In genomic region chr5:52537024-52537423, GRCm38 (mm10) we compare ENCODE assay signal across 16 mouse cellular contexts. TPM values are rescaled to one million over a fixed set of nuclear protein-coding genes. Genes with fewer than 3 reads are reported as not detected.
DNase-seq lines count a peak whose midpoint lies in the region; ATAC-seq and TF ChIP-seq lines count a peak whose summit lies in the region.
"Had no signal": no experiment of that assay in that cellular context is flagged by ENCODE, and none has a peak within 500 bp of the region (broad histone marks: within the 10 kb centered on the region; RNA-seq: fewer than 3 reads in every experiment).

No protein-coding gene starts in this region.

- TF ChIP-seq POLR2A in kidney, adult 2 months (IDR thresholded peaks at IDR 0.05; ENCODE audit: low read depth, low read length), result no peak

- H3K9ac ChIP-seq in intestine, embryonic 16.5 days (ENCODE audit: low read depth, low read length), result no peak overlapping the region
- H3K9ac ChIP-seq: embryonic facial prominence, embryonic 12.5 days; forebrain, embryonic 12.5 days; liver, embryonic 14.5 days; neural tube, embryonic 13.5 days had no signal

- no peak overlapping the region for H3K4me3 ChIP-seq in intestine, embryonic 16.5 days (ENCODE audit: low read length)
- no peak overlapping the region for H3K4me3 ChIP-seq in kidney, adult 2 months (ENCODE audit: insufficient read depth, low read depth, low read length)
- H3K4me3 ChIP-seq: embryonic facial prominence, embryonic 12.5 days; forebrain, embryonic 12.5 days; neural tube, embryonic 13.5 days had no signal

- no peaks in the 10 kb centered on the region for H3K9me3 ChIP-seq in intestine, embryonic 16.5 days (ENCODE audit: control insufficient read depth, low read length)
- H3K9me3 ChIP-seq: embryonic facial prominence, embryonic 12.5 days; forebrain, embryonic 12.5 days; neural tube, embryonic 13.5 days had no signal

- no peak overlapping the region for H3K4me2 ChIP-seq in intestine, embryonic 16.5 days (ENCODE audit: low read depth, low read length)
- H3K4me2 ChIP-seq: embryonic facial prominence, embryonic 12.5 days; forebrain, embryonic 12.5 days; neural tube, embryonic 13.5 days had no signal

- ATAC-seq in intestine, embryonic 16.5 days, result peak; percentile 91

- intact Hi-C loops in left cerebral cortex, postnatal 25 days (cut with DNase I), result no loop called here

- H3K36me3 ChIP-seq in intestine, embryonic 16.5 days (ENCODE audit: control insufficient read depth, insufficient read depth, low read length), result 0 out of 2 replicates have a peak, but pooled peaks cover 2% of the 10 kb centered on the region
- no peaks in the 10 kb centered on the region for H3K36me3 ChIP-seq in kidney, adult 2 months (ENCODE audit: control insufficient read depth, insufficient read depth, low read length)
- H3K36me3 ChIP-seq: embryonic facial prominence, embryonic 12.5 days; forebrain, embryonic 12.5 days had no signal

- H3K4me1 ChIP-seq in intestine, embryonic 16.5 days (ENCODE audit: control insufficient read depth, insufficient read depth, low read length), result peaks cover 38% of the 10 kb centered on the region
- H3K4me1 ChIP-seq in kidney, adult 2 months (ENCODE audit: control insufficient read depth, insufficient read depth, low read length), result peaks cover 4% of the 10 kb centered on the region; the same call in 1 of the 2 replicates
- H3K4me1 ChIP-seq: forebrain, embryonic 12.5 days had no signal

- peak; percentile 89 for DNase-seq in kidney, adult 2 months
- peak; percentile 59 to 73 for DNase-seq in kidney, postnatal 4 days
- DNase-seq in lung, postnatal 36 days, result peak; percentile 45
- DNase-seq in left cerebral cortex, adult 18-20 months (ENCODE audit: low spot score in 2 of 2), result no peak
- DNase-seq in heart, adult 9 months (ENCODE audit: low spot score in 2 of 2), result no peak
- DNase-seq in left cerebral cortex, postnatal 25 days (ENCODE audit: low spot score in 2 of 2), result no peak
- DNase-seq: cerebellum, adult 9-11 months; heart, adult 11 months; heart, postnatal 14 days; midbrain, embryonic 14.5 days had no signal

- no peaks in the 10 kb centered on the region for H3K27me3 ChIP-seq in intestine, embryonic 16.5 days (replicated peaks; ENCODE audit: control insufficient read depth, insufficient read depth, low read length)
- no peaks in the 10 kb centered on the region for H3K27me3 ChIP-seq in kidney, adult 2 months (replicated peaks; ENCODE audit: control insufficient read depth, insufficient read depth, low read length)
- H3K27me3 ChIP-seq: CH12.LX; embryonic facial prominence, embryonic 12.5 days; forebrain, embryonic 12.5 days; neural tube, embryonic 13.5 days had no signal

- no peak for TF ChIP-seq CTCF in kidney, adult 2 months (conservative IDR thresholded peaks at IDR 0.05; ENCODE audit: insufficient read depth, insufficient read length, low read depth, low read length)

- 51% methylated on average over 7 of the region's 7 CpGs for WGBS in intestine, embryonic 16.5 days
- 19% methylated on average over 7 of the region's 7 CpGs for WGBS in kidney, adult 2 months

- no peak overlapping the region for H3K27ac ChIP-seq in intestine, embryonic 16.5 days (ENCODE audit: low read length)
- H3K27ac ChIP-seq in kidney, adult 2 months (ENCODE audit: insufficient read depth, low read depth, low read length), result no peak overlapping the region
- H3K27ac ChIP-seq: embryonic facial prominence, embryonic 12.5 days; forebrain, embryonic 12.5 days; liver, embryonic 14.5 days; neural tube, embryonic 13.5 days had no signal

RNA-seq across cellular contexts. Expression of gene Lgi2, which starts 29.2 kb away (rescaled TPM):
- polyA plus RNA-seq in intestine, embryonic 16.5 days (2015; fragmentation: Nextera tagmentation; extraction: Ambion mirVana), result 2.9 and 4.1 TPM in 2 replicates
- 0.25 and 0.39 TPM in 2 replicates for polyA plus RNA-seq in kidney, adult 2 months (2012; rRNA removed)
- 10 to 100 TPM; 45.5 to 51.1 TPM for total RNA-seq in left cerebral cortex, adult 18-20 months (2021)
- total RNA-seq in left cerebral cortex, postnatal 25 days (2021), result 10 to 100 TPM; 44.6 to 57.0 TPM
- total RNA-seq: CH12.LX had no signal

Comparison
In these comparisons a context has a peak if more than half of its experiments do, and no peak if none do; other contexts are left out.
1. DNase-seq: peak in kidney, adult 2 months (single experiment), kidney, postnatal 4 days (2 of 2) and lung, postnatal 36 days (single experiment); none in left cerebral cortex, adult 18-20 months (0 of 2), heart, adult 9 months (0 of 2) and left cerebral cortex, postnatal 25 days (0 of 2).